Mouse (Mus musculus) kidney, adult 18-20 months (tissue): Measurements from ENCODE around the gene Fasn.
A peak's percentile ranks its signal among the peaks of the same experiment; 100 is the strongest.
"Not testable (repeated sequence)": the region's sequence is repeated elsewhere in the genome, so short reads cannot be mapped to it uniquely, and the experiment has no call there.

Experiments used
- DNase-seq: peaks from one replicate; pipeline ENCODE4 v3.0.0; 2021

The Fasn gene

DNA sequence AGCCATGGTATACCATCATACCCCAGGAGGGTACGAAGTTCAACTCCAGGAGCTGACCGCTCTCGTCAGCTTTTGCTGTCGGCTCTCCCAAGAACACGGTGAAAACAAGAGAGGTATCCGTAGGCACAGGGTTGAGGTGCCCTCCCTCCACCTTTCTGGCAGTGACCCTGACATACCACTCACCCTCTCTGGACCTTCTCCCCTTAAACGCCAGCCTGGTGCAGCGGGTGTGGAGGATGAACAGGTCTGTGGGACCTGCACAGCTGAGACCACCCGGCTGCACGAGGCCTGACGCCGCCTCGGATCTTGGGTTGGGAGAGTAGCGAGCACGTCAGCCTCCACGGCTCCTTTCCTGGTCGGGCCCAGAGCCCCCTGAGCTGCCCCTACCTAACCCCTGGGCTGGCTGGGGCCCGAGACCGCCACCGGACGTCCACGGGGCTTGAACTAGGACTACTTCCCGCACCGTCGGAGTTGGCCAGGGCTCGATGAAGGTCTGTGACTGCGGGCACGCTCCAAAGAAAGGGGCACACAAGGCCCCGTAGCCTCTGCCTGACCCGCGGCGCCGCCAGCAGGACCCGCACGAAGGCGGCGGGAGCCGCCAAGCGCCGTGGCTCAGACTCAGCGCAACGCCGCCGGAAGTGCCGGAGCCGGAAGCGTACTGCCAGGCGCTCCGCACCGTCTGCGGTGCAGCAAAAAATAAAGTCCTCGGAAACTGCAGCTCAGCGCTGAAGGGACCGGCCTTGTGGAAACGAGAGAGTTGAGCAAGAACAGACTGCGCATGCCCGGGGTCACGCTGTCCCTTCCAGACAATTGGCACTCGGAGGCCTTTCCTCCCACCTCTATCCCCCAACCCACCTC lies 28.4 kb downstream of the Fasn start, which contains the start of gene Dus1l:
Dus1l (minus strand) TSS at position 648 of the 858 bp plus-strand sequence.
- peak; percentile 98 for DNase-seq

DNA sequence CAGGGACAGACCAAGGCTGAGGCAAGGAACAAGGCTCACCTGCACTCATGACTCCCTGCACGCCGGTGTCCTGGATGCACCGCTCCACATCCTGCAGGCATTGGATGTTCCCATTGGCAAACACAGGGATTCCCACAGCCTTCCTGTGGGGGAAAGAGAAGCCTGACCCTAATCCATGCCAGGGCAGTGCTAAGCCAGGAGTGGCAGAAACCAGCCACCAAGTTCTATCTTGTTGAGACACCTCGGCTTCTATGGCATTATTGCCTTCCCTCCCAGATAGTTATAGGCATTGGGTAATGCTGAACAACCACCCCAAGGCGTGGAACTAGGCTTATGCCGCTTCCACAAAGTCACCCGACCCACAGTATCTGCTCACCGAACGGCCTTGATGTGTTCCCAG lies 31.7 kb downstream of the Fasn start:
- DNase-seq = no peak

DNA sequence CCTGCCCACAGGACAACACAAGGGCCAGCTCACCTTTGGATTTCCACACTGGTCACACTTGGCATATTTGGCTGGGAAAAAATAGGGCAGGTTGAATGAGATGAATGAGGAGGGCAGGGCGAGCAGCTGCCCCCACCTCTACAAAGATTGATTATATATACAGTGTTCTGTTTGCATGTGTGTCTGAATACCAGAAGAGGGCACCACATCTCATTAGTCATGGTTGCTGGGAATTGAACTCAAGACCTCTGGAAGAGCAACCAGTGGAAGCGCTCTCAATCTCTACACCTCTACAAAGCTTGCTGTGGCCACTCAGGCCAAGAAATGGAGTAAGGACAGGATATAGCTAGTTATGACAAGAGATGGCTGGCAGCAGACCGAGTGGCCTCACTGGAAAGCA lies 34.5 kb downstream of the Fasn start:
- DNase-seq = no peak

DNA sequence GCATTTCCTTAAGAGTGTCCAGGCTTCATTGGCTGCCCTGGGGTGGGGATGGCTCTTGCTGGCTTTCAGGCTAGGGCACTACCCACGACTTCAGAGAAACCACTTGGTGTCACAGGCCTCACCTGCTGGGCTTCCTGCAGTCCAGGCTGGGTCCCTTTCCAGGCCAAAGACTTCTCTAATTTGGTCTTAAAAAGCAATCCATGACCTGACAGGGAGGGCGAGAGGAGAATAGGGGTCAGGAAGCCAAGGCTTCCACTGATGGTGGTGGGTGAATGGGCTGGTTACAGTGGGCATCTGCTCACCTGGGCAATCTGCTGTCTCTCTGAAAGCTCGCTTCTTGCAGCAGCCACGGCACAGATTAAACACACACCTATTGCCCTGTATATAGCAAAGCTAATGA lies 35.0 kb downstream of the Fasn start:
- DNase-seq = no peak

DNA sequence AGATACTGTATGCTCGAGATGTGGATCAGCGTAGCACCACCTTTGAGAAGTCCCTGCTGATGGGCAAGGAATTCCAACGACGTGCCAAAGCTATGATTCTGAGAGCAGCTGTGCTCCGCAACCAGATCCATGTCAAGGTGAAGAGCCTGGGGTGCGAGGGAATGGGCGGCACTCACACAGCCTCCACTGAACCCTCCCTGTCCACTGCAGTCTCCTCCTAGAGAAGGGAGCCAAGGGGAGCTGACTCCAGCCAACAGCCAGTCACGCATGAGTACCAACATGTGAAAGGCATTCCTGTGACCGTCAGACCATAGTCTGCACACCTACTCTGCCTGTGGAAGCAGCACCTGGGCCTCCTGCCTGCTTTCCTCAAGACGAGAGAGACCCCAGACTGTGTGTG lies 35.9 kb downstream of the Fasn start:
- DNase-seq = peak; percentile 45

DNA sequence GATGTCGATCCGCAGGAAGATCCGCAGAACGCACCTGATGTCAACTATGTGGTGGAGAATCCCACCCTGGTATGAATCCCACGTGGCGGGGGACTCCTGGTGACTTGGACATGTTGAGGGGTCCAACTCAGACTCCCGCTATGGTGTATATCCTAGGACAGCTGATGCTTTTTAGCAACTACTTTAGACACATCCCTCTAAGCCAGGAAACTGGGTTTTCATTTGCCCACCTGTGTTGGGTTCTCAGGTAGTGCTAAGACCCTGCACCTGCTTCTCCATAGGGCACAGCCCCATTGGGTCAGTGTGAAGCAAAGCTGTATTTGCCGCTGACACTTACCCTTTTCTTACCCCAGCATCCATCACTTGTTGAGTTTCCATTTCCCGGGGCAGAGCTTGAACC lies 39.2 kb downstream of the Fasn start:
- DNase-seq = no peak

DNA sequence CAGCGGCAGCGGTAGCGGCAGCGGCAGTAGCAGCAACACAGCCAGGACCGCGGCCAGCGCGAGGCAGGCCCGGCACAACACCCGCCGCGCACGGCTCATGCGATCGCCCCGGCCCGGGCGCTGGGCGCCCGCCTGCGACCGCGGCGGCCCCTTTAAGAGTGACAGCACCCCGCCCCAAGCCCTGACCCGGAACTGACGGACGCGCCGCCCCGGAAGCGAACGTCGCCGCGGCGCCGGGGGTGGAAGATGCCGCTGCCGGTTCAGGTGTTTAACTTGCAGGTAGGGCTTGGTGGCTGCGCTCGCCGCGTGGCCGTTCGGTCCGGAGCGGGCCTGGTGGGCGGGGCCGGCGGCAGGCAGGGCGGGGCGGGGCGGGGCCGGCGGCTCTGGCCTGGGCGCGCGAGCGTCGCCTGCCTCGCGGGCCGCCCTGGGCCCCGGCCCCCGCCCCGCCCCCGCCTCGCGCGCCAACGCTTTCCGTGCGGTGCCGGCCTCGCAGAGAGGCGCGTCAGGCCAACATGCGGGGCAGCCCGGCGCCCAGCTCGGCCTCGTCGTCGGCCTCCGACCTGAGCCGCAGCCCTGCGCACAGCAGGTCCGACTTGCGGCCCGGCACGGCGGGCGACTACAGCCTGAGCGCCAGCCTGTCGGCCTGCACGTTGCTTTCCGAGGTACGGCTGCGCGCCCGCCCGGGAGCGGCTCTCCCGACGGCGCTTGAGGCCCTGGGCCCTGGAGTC lies 40.1 kb downstream of the Fasn start, which contains the start of the genes Rfng and Gps1:
Rfng (minus strand) TSS at position 144 of the 728 bp plus-strand sequence.
Gps1 (plus strand) TSS at position 209 of the 728 bp plus-strand sequence.
- peak; percentile 86 for DNase-seq

DNA sequence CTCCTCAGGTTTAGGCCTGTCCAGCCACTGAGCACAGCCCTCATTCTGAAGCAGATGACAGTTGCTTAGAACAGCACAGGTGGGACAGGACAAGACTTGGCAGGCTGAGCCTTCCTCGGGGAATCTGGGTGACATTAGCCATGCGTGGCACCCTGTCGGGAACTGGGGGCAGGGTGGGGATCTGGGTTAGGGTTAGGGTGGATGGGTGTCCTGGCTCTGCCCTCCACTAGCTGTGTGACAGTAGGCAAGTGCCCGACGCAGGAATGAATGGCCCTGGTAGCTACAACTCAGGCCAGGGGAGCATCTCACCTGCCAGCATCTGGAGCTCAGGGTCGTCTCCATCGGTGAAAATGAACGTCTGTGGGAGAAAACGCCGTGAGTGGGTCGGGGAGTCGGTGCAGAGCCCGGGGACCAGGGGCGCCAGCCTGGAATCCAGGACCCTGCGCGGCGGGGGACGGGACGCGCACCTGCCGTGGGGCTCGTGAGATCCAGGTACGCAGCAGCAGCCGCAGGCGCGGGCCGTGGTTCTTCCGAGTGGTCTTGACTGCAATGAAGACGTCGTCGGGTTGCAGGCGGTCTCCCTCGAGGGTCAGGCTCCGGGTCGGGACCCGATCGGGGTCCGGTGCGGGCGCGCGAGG lies 40.8 kb downstream of the Fasn start:
- DNase-seq = peak; percentile 23

DNA sequence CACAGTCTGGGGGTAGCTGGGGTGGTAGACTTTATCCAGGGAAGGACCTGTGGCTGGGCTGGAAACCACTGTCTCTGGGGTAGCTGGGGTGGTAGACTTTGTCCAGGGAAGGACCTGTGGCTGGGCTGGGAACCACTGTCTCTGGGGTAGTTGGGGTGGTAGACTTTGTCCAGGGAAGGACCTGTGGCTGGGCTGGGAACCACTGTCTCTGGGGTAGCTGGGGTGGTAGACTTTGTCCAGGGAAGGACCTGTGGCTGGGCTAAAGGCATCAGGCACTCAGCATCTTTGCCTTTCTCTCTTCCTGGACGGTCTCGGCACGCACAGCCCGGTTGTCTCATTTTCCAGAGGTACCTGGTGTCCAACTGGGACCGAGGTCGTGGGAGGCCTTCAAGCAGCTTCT lies 43.0 kb downstream of the Fasn start:
- DNase-seq = not testable (repeated sequence)

DNA sequence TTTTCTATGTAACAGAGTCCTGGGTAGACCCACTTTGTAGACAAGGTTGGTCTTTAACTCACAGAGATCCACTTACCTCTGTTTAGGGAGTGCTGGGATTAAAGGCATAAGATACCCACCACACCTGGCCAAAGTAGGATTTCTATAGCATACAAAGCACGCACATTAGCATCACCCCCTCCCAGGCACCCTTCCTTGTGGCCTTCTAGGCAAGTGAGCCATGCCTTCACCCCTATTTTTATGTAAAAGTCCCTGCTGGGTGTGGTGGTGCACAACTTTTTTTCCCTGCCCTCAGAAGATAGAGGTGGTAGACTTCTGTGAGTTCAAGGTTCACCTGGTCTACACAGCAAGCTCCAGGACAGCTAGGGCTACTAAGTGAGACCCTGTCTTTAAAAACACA lies 44.5 kb downstream of the Fasn start:
- no peak for DNase-seq

DNA sequence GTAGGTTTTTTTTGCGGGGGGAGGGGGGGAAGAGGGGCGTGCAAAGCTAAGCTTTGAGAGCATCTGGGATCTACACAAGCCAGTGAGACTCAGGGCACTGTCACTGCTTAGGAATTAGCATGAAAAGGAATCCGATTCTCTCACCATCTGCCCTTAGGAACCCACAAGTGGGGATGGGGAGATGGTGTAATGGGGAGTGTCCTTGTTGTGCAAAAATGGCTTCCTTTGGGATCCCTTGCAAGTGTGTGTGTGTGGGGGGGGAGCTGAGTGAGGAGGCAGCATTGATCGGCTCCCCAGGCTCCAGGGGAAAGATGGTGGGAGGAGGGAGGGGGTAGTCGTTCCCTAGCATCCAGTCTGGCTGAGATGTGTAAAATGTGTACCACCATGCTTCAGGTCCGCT lies 47.2 kb downstream of the Fasn start:
- no peak for DNase-seq

DNA sequence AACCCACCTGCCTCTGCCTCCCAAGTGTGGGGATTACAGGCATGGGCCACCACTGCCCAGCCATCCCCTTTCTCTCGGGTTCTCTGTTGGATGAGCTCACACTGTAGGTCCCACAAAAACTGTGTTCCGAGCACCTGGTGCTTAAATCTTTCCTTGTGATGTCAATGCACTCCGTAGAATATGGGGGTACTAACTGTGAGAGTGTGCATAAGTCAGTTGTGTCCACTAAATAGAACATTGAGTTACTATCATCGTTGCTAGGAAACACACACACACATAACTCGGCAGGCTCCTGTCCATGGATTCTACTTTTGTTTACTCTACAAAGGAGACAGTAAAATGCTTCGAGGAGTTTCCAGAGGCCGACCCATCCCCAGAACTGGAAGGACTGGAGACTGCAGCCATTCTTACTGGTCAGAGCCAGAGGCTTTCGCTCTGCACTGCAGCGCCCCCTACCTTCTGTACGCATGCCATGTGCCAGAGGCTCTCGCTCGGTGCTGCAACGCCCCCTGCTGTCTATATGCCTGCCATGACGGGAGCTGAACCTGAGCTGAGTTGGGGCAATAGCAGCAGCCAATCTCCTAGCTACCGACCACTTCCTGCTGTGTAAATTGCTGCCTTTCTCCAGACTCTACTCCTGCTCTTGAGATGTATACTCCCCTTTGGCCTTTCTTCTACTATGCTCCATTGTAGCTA lies 48.4 kb downstream of the Fasn start:
- DNase-seq = peak; percentile 95

DNA sequence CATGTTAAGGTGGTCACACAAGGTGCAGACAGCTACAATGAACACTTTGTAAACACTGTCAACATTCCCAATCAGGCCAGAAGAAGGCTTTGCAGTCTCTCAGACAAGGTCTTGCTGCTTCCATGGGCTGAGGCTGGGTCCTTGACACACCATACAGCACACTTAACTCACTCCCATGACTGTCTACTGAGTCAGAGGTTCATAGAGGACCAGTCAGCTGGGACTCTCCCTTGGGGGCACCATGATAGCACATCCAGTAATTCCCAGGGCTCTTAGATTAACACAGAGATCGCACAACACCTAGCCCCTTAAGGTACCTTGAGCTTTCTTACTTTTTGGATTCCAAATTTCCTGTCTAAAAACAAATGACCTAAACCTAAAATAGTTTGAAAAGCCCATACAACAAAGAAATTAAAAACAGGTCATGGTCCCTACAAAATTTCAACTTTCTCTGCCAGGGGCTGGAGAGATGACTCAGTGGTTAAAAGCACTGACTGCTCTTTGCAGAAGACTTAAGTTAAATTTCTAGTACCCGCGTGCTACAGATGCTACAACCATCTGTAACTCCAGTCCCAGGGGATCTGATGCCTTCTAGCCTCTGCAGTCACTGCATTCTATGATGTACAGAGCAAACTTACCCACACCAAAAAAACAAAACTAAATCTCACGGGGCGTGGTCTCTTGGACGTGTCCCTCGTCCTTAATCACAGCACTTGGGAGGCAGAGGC lies 50.7 kb downstream of the Fasn start:
- DNase-seq = no peak

DNA sequence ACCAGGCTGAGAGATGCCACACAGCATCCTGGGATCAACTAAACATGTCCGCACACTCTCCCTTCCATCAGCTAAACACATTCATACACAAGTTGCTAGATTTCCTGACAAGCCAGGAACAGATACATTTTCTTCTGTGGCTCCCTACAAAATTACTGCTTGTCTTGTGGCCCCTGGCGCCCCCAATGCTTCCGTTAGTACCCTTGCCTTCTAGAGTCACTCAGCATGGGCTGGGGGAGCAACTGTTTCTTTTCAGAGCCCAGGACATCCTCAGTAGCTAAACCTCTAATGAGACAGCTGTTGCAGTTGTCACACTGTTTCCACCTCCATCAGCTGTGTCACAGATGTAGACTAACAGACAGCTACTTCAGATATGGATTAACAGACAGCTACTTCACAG lies 51.6 kb downstream of the Fasn start:
- no peak for DNase-seq

DNA sequence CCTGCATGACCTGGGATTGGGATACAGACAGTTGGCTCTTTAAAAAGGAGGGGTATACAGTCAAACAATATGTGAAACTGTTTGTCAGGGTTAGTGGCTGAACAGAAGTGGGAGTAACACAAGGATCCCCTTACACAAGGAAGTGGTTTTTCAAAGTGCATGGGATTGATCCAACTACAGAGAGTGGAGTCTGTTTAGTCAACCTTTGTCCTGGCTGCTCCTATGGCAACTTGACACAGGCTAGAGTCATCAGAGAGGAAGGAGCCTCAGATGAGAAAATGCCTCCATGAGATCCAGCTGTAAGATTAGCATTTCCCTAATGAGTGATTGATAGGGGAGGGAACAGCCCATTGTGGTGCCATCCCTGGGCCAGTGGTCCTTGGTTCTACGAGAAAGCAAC lies 56.1 kb downstream of the Fasn start:
- no peak for DNase-seq

DNA sequence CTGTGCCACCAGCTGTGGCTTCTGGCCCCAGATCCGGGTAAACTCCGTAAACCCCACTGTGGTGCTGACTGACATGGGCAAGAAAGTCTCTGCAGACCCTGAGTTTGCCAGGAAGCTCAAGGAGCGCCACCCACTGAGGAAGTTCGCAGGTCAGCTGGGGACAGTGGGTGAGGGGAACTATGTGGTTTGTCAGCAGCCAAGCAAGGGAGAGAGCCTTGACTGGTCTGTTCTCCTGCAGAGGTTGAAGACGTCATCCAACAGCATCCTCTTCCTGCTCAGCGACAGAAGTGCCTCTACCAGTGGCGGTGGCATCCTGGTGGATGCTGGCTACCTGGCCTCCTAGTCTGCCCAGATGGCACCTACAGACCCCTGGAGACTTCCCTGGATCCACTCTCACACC lies 57.3 kb downstream of the Fasn start:
- not testable (repeated sequence) for DNase-seq

DNA sequence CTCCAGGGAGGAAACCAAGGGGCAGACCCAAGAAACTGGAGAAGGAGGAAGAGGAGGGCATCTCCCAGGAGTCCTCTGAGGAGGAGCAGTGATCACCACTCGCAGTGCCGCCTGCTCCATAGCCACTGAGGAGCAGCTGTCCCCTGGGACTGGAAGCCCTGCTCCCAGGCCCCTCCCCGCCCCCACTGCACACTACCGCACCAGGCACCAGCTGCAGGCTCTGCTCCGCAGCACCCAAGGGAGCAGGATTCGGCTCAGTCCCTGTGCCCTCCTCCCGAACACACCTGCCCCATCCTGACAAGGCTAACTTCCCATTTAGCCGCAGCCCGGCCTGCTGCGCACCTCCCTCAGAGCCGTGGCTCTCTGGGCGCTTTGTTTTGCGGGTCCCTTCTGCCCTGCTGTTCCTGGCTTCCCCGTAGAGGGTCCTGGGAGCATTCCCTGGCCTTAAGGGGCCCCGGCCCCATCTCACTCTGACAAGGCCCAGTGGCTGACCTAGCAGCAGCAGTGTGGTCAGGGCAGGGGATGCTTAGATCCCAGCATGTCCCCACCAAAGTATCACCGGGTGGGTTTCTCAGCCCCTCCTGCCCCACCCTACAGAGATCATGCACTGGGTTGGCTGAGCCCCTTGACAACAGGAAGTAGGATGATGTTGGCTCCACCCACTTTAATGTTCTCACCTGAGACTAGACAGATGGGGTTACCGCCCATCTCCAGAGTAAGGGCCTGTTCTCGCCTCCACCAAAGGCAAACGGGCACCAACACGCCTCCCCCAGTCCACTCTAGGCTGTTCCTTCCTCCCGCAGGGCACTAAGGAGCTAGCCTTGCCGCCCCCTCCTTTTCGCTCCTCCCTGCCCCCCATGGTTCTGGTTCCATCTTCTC lies 61.0 kb downstream of the Fasn start:
- DNase-seq = not testable (repeated sequence)

DNA sequence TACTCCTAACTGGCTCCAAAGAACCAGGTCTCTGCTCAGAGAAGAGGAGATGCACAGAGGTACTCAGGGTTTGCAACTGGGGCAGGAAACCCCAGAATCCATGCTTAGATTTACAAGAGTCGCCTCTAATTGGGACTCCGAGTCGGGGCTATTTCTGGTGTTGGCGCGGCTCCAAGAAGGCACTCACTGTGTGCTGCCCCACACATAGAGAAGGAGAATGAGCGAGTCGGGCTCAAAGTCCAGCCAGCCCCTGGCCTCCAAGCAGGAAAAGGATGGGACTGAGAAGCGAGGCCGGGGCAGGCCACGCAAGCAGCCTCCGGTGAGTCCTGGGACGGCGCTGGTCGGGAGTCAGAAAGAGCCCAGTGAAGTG lies 61.7 kb downstream of the Fasn start, which contains the start of gene Hmga1b:
Hmga1b (plus strand) TSS at position 123 of the 370 bp plus-strand sequence.
- DNase-seq = not testable (repeated sequence)

DNA sequence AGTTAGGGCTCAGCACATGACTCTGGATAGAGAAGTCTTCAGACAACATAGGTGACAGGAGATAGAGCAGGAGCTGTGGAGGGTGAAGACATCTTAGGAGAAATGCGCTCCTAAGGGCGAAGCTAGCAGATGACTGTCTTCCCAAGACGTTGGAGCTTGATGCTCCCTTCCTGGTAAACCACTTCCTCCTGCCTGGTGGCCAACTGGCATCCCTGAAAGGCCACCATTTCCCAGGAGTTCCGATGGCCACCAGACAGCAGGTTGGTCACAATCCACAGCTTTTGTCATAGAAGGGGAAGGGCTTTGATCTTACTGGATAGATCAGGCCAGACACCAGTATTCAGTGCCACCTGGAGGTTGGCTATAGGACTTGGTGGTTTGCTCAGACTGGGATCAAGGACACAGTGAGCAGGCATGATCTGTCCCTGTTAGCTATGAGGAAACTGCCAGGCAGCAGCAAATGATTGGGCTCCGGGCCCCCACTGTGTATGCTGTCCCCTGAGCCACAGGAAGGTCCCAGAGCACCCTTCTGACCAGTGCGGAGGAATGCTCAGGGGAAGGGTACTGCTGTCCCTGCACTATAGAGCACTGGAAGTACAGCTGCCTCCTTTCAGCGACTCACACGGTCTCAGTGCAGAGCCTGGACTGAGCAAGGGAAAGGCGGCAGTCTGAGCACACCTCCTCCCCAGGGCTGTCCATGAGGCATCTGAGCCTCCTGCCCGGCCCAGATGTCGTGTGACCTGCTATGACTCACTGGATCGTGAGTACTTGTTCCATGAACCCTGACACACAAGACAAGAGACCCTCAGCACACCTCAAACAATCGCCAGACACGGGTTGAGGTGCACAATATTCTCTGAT lies 62.3 kb downstream of the Fasn start:
- no peak for DNase-seq

DNA sequence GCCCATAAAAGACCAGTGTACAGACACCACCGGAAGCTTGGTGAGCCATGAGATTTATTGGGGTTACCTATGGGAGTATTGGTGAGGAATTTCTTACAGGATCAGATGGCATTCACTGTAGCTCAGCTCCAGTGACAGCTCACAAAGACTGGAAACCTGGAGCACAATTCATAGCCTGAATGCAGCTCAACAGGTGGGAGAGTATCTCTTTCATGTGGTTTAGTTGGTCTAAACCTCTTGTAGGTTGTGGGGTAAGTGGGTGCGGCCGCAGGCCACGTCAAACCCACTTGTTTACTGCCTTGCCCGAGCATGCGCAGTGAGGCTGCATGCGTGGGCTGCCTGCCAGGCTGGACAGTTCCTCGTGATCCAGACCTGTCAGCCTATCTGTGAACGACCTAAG lies 64.1 kb downstream of the Fasn start:
- DNase-seq = no peak
